Mouse (Mus musculus): Measurements from ENCODE around the gene Dhdds.
"Not testable (repeated sequence)": the region's sequence is repeated elsewhere in the genome, so short reads cannot be mapped to it uniquely, and the experiment has no call there.

The Dhdds gene

DNA sequence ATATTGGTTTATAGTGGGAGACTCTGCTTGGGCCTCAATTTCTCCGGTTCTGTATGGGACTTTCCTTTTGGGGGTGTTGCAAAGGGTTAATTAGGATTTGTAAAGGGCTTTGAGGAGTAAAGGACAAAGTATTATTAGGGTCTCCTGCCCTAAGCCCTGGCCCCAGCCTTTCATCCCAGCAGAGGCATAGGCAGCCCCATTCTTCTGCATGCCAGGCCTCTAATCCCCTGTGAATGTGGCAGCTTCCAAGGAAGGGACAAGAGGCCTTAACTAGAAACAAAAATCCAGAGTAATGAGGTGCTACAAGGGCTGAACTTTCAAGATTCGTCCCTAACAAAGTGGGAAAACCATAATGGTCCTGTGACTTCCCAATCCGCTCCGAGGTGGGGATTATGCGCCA lies 2.2 kb upstream of the Dhdds start:
- no peak for DNase-seq

DNA sequence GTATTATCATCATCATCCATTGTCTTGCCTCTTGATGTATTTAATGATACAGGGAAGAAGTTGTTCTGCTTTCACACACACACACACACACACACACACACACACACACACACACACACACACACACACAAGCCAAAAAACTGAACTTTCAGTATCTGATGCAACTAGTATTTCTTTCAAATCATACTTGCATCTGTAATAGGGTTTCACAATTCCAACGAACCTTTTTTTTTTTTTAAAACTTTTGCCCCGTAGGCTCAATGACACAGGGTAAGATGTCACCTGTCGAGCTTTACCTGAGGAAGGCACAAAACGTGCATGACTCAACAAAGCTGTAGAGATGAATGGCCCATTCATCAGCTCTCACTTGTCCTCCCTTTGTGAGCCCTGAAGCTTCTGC lies 1.5 kb upstream of the Dhdds start:
- DNase-seq: no peak

DNA sequence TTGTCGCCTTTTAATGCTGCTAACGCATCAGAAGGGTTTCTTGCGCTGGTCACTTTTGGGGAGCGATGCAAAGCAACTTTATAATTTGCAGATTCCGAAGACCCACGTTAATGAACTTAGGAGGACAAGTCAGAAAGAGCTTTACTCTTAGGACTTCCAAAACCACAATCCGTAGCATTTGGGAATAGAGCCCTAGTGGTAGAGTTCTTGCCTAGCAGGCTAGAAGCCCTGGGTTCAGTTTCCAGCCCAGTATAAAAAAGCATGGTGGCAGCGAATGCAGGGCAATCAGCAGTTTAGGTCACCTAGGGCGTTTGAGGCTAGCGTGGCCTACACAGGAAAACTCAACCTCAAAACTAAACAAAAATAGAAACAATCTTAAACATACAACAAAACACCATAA lies 992 bp upstream of the Dhdds start:
- DNase-seq: no peak

DNA sequence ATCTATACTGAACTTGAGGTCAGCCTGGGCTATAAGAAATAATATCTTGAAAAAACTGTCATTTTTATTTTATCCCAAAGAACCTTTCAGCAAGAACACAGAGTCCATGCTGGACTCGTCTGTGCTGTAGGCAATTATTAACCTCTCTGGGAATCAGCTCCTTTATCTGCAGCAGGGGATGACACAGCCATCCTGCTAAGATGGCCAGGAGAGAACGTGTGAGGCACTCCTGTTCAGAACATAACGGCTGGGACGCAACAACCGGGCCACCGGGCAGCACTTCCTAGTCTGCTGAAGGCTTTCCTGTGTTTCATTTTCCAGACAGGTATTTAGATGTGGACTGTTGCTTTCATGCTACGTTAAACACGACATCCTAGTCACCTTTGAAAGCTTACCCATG lies 6.0 kb downstream of the Dhdds start:
- DNase-seq: no peak

DNA sequence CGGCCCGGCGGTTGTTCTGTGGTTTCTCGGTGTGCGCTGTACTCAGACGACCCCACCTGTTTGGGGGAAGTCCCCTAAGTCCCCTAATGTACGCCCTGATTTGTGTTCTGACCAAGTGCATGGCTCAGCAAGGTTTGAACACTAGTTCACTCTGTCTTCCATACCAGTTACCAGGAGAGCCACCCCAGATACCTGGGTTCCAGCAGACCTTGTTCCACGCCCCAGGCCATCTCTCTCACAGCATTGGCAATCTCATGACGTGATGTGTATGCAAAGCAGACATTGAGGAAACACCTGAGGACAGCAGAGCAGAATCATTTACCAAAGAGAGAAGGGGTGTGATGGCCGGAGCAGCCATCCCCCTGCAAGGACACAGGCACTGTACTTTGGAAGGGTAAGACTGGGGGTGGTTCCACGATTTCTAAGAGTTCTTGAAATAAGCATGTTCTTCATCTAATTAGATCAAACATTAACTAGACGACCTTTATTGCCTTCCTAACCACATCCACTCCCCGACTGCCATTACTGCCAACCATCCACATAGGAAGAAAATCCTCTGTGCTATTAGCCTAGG lies 9.5 kb downstream of the Dhdds start:
- DNase-seq: no peak

DNA sequence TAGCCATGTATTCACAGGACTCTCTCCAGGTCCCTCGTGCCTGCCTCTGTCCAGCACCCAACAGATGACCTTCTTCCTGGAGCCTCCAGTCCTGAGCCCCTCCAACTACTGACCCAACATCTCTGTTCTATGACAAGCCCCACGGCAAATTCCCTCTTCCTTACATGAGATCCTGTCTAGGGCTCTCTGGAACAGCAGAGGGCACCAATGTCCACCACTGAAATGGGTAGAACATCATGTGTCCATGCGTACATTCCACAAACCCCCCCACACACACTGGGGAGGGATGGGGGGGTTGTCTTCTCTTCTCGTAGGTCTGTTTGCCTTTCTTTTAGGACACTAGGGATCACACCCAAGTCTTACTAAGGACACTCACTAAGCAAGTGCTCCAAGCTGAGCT lies 10.7 kb downstream of the Dhdds start:
- no peak for DNase-seq

DNA sequence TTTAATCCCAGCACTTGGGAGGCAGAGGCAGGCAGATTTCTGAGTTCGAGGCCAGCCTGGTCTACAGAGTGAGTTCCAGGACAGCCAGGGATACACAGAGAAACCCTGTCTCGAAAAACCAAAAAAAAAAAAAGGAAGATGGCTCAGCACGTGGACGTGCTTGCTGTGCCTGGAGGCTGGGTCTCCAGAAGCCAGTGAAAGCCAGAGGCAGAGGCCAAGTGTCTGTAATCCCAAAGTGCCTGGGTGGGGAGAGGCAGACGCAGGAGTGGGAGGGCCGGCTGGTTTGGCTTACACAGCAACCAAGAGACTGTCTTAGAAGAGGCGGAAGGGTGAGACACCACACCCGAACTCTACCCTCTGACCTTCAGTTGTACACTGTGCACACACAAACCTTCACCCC lies 12.4 kb downstream of the Dhdds start:
- DNase-seq: not testable (repeated sequence)

DNA sequence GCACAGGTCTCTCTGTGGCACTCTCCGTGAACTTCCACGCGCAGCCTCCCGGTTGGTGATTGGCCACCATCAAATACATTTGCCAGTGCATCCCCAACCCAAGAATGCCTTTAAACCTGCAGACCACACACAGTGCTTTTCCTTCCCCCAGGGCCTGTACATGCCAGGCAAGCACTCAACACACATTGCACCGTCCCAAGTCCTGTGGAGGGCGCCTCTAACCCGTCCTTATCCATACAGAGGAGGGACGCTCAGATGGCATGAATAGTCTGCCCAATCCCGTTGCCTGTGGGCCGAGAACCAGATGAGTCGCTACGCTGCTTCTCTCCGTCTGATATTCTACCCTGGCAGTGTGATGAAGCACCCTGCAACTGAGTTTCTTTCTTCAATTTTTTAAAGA lies 17.8 kb downstream of the Dhdds start:
- DNase-seq: no peak

DNA sequence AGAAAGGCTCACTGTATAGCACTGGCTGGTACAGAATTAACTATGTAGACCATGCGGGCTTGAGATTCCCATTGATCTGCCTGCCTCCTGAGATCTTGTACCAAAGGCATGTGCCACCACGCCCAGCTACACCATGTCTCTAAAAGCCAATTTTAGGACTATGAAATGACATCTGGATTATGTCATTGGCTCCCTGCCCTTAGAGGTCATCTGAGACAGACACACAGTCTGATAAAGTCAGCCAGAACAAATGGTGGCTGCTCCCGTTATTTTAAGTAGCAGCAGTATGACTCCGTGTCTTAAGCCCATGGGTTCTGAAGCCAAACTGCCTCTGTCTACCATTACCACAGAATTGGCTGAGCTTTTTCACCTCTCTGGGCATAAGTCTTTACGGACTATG lies 20.2 kb downstream of the Dhdds start:
- DNase-seq: no peak

DNA sequence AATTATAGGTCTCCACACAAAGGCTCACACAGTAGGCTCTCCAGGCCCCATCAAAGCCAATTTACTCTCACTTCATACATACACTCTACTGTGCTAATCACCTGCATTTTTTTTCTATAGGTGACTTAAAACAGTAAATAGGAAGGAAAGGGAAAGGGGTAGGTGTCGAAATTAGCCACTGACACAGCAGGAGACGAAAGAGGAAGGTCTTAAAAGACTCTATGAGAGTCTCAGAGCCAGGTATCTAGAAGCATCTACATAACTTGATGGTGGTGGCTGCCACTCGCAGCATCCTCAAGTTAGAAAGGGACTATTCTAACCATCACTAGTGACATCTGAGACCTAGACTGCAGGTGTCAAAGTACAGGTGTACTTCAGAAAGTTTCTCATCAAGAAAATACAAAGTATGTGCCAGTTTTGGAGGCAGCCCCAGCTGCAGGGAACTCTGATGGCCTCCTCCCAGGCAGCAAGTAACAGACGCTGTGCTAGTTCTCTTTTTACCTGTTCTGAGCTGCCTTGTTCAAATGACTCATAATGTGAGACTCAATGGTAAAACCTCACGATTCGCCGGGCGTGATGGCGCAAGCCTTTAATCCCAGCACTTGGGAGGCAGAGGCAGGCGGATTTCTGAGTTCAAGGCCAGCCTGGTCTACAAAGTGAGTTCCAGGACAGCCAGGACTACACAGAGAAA lies 22.6 kb downstream of the Dhdds start:
- no peak for DNase-seq

DNA sequence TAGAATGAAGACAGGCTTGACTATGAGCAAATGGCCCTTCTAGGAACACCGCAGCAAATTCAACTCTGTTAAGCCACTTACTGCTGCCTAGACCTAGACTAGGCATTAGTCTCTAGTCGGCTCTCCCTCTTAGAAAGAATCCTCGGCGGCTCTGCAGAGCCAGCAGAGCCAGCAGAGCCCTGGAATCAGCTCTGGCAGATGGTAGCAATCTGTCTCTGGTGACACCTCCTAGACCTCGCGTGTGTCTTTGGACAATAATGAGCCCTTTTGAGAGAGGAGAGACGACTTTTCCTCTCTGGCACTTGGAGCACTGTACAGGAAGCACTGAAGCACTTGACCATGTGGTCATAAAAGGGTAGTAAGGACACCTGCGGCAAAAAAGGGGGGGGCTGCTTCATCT lies 29.0 kb downstream of the Dhdds start:
- no peak for DNase-seq

DNA sequence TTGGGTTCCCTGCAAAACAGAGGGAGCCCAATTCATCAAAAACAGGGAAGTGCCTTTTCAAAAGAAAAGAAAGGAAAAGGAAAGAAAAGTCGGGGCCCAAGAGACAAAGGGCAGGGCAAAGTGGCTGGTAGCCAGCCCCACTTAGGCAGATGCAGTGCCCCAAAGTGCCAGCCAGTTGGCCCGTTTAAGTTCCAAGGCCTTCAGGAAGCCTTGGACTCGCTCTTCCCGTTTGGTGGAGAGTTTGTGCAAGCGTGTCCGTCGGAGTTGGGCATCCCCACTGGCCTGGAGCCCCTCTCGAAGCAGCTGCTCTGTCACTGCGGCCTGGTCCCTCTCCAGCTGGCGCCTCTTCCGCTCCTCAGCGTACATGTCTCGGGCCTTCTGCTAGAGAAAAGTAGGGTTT lies 29.8 kb downstream of the Dhdds start:
- no peak for DNase-seq

DNA sequence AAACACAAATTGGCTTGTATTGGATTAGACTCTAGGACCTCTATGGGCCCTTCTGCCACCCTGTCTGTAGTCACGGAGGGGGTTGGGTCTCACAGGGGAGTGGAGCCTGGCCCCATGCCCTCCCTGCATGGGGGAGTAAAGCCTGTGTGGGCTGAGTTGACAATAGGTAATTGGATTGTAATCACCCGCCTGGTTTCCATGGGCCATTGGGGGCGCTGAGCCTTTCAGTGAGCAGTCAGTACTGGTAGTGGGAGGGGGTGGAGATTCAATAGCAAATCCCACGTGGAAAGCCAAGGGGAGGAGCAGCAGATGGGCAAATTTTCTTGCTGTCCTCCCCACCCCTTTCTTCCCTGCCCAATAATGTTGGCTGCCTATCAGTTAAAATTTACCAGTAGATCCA lies 30.5 kb downstream of the Dhdds start:
- no peak for DNase-seq

DNA sequence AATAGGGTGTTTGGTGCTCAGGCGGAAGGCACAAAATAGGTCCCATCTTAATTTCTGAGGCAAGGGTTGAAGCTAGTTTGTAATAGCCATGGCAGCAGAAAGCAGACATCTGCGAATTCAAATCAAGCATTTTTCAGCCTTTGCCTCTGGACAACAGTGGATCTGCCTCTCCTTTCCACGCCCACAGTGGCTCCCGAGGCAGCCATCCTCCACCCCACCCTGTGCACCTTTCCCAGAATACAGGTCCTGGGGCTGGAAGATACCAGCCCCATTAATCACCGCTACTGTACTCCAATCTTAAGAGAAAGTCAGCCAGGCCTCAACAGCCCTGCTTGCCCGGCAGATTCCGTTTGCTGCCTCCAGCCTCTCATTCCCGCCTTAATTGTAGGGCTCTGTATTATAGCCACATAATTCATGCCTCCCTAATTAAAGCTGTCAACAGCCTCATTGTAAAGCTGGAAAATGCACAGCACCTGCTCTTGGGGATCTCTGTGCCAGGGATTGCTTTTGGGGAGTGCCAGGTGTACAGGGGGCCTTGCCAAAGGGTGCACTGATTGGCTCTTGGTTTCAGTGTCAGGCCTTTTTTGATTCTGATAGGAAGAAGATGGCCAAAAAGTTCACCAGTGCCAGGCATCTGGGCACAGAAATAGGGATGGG lies 31.5 kb downstream of the Dhdds start:
- DNase-seq: no peak

DNA sequence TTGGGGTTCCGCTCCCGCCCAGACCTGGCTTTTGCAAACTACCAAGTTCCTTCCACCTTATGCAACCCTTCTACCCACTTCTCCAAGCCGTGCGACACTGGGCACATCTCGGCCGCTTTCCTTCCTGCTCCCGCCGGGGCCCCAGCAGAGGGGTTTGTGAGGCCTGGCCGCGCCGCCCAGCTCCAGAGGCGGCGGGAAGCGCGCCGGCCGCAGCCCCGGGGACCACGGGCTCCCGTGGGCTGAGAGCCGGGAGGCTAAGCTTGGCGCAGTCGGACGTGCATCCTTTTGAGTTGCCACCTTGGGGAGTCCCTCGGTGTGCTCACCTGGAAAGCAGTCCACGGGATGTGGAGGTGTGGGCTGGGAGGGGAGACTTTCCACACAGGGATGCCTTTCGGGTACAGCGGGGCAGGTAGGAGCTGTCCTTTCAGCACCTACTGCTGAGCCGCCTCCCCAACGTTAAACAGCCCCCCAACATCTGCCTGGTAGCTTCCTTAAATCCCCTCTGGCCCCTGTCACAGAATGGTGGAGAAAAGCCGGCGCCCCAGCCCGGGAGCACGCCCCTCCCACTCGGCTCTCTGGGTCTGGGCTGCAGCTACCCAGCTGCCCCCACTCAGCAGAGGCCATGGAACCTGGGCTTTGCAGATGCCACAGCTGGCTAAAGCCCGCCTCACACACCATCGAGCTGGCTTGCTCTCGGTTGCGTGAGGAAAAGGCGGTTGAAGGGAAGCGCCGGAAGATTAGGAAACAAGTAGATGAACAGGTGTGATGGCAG lies 32.4 kb downstream of the Dhdds start, which contains the start of gene Hmgn2:
Gene Hmgn2, minus strand, starts transcription at position 501 of the 772 bp plus-strand sequence.
- peak; percentile 31 for DNase-seq

DNA sequence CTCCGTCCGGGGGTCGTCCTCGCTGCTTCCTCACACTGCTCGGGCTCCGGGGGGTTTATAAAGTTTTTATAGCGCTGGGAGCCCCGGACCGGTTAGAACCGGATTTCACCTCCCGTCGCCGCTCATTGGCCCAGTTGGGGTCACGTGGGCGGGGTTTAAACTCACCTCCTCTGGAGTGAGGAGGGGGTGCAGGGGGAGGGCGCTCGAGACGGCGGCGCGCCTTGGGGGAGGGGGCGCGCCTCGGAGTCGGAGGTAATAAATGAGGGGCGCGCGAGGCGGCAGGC lies 32.9 kb downstream of the Dhdds start:
- peak; percentile 85 to 87 for DNase-seq

DNA sequence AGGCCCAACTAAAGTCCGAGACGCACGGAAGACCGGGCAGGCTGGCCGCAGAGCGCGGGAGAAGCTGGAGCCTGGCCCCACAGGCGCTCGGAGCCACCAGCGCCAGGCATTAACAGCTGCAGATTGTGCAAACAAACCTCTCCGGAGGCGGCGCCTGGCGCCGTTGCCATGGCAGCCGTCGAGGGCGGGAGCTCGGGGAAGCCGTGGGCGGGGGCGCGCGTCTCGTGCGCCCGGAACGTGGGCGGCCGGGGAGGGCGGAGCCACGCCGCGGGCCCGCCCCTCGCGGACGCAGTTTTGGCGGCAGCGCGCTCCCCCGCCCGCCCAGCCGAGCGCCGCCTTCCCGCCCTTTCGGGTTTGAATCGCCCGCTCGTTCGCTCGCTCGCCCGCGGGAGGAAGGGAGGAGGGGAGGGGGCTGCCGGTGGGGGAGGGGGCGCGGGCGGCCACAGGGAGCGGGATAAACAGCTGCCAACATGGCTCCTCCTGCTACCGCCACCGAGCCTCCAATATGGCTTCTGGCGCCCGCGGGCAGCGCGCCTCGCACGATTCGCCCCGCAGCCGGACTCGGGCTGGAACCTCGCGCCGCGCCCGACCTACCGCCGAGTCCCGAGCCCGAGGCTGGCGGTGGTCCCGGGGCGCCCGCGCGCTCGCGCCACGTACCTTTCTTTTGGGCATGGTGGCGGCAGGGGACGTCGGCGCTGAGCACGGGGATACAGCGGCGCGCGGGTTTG lies 33.4 kb downstream of the Dhdds start:
- DNase-seq: peak; percentile 98

DNA sequence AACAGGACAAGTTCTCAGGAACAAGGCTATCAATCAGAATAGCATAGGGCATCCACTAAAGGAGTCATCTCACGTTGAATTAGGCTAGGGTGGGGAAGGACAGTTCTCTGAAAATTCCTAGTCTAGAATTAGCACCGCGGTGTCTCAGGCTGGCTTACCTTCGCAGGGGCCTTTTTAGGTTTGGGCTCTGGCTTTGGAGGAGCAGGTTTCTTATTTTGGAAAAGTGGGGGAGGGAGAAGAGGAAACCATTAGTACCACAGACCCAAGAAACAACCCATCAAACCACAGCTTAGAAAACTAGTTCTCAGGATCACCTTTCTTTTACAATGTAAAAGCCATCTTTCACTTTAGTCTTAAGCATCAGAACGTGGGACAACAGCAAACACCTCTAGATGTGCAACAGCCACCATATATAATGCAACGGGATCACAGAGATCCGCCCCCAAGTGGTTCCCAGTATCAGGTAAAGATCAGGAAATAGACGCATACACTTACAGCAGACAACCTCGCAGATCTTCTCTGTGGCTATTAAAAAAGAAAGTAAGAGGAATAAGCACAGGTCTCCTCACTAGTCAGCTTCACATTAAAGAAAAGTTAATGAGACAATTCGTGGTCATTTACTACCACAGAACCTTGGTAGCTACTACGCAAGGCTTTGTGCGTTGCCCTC lies 34.3 kb downstream of the Dhdds start:
- no peak for DNase-seq

DNA sequence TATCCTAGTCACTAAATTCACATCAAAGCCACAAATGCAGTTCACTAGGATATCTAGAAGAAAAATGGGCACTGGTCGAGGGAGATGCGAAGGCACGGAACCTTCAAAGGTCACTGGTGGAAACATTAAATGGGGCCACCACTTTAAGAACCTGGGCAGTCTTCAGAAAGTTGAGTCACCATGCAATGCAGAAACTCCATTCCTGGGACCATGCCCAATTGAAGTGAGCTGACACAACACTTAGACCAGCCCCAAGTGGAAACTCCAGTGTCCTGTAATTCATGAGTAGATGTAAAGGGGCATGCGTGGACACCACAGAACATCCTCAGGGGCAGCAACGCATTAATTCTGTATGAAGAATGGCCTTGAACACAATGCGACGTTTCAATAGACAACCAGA lies 38.2 kb downstream of the Dhdds start:
- DNase-seq: no peak

DNA sequence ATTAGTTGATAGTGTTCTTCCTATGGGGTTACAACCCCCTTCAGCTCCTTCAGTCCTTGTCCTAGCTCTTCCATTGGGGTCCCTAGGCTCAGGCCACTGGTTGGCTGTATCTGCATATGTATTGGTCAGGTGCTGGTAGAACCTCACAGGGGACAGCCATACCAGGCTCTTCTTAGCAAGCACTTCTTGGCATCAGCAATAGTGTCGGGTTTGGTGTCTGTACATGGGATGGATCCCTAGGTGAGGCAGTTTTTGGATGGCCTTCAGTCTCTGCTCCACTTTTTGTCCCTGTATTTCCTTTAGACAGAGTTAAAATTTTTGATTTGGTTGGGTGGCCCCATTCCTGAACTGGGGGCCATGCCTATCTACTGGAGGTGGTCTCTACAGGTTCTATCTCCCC lies 41.8 kb downstream of the Dhdds start:
- no peak for DNase-seq

DNA sequence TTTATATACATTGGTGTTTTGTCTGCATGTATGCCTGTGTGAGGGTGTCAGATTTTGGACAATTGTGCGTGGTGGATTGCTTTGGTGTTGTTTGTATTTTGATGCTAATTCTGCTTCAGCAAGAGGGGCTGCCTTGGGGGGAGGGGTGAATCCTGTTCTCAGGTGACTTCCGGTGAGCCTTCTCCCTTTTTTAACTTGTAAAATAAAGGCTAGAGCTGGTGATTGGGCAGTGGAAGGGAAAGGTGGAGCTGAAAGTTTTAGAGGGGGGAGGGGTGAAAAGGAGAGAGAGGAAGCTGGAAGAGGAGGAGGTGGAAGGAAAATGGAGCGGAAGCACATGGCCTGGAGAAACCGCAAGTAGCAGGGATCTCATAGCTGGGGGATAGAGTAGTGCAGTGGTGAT lies 44.4 kb downstream of the Dhdds start:
- no peak for DNase-seq

DNA sequence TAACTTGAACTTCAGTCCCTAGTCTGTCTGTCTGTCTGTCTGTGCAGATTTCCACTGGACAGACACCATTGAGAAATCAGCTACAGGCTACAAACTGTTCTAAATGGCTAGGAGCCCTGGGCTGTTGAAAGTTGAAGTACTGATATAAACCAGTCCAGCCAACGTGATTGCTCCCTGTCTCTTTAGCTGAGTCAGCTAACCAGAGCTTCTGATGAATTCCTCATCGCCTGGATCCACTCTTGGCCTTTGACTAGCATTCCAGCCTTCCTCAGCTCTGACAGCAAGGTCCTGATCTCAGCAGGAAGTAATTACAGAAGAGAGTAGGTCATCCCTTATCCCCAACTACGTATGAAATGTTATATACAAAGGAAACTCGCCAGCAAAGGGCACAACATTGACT lies 54.0 kb downstream of the Dhdds start:
- no peak for DNase-seq

DNA sequence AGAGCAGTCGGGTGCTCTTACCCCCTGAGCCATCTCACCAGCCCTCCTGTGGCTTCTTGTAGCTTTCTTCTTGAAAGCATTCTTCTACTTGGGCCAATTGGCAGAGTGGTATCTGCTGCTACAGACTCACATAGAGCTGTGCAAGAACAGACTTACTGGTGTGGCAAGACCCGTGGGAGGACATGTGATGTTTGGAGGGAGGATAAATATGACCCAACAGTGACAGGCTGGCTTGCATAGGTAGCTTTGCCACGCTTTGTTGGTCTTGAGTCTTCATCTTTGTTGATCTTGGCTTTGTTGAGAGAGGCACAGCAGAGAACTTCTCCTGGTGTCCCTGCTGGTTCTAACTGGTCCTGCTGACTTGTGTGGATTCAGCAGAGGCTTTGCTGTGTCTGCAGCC lies 56.9 kb downstream of the Dhdds start:
- DNase-seq: peak in 1 of 2 experiments; percentile 31

All from lung, adult 18-20 months (tissue).